Mouse (Mus musculus) kidney, adult 10 weeks (tissue): Measurements from ENCODE around the gene Vmn1r29. TPM values are rescaled to one million over a fixed set of nuclear protein-coding genes. Genes with fewer than 3 reads are reported as not detected.

Source experiments
- polyA plus RNA-seq: library from polyadenylated mRNA; stranded (reverse); fragments of 350-450 nt; fragmentation: Illumina TruSeq; extraction: RNeasy Lipid Tissue Mini Kit (QIAGEN cat#74804); gene quantifications from one replicate; pipeline ENCODE4 v1.2.3, GENCODE M21; 2014; ENCODE audit warnings: low read depth, low replicate concordance

Gene Vmn1r29
- polyA plus RNA-seq: not detected

DNA sequence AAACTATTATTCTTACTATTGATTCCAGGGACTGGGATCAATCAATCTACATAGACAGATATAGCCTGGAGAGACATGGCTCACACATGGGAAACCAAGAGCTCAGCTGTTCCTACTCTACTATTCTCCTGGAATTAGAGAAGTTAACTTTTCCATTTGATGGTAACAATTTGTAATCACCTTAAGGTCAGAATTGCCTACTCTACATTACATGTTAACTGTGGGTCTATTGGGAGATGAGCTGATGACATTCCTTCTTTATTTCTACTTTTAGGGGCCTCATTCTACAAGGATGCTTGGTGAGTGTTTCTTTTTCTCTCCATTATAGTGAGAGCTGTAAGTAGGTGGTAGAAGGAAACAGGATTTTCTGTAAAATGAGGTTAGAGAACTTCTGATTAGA is at the start of gene Vmn1r29:
TSS of gene Vmn1r29 (plus strand) at position 301 of the 400 bp plus-strand sequence.

DNA sequence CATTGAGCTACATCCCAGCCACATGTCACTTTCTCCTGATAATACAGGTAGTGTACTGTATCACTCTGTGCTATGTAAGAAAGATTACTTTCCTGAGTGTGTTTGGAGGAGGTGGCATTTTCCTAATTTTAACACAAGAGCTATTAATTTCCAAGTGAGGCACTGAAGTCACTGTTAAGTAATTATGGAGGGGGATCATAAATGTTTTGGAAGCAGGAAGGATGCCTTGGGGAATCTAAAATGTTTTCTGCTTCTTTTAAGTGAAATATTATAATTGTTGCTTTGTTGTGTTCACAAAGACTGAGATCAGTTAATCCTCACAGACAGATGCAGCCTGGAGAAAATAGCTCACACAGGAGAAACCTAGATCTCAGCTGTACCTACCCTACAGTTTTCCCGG is 39.6 kb upstream of the Vmn1r29 start, which contains the start of gene Vmn1r28:
TSS of gene Vmn1r28 (plus strand) at position 301 of the 400 bp plus-strand sequence.

Other genes with a start within 250 kb of the Vmn1r29 start
- gene Vmn1r27, start 82.7 kb upstream of the Vmn1r29 start, polyA plus RNA-seq: not detected
- gene Vmn1r28, start 39.5 kb upstream of the Vmn1r29 start, polyA plus RNA-seq: not detected
- not detected for gene Vmn1r30, start 141.8 kb downstream of the Vmn1r29 start, polyA plus RNA-seq
- gene Vmn1r31, start 173.8 kb downstream of the Vmn1r29 start, polyA plus RNA-seq: not detected